Mouse (Mus musculus): ENCODE data around the gene Hexdc.

Hexdc gene

GRCm38 (mm10) chr11:121228129-121229017 is 24.1 kb downstream of the Hexdc start:
- no peak for DNase-seq

- peak; percentile 55 for DNase-seq
Measured at GRCm38 (mm10) chr11:121229018-121229439, 24.8 kb downstream of the Hexdc start, which contains the start of gene Cybc1. TSS of gene Cybc1 (minus strand) at chr11:121229322.

- DNase-seq = no peak
Measured at GRCm38 (mm10) chr11:121231191-121231590, 27.0 kb downstream of the Hexdc start.

- DNase-seq = no peak
Measured at GRCm38 (mm10) chr11:121231628-121232291, 27.5 kb downstream of the Hexdc start.

GRCm38 (mm10) chr11:121232706-121233105 is 28.5 kb downstream of the Hexdc start:
- no peak for DNase-seq

- DNase-seq = peak; percentile 44
Measured at GRCm38 (mm10) chr11:121235475-121236238, 31.4 kb downstream of the Hexdc start.

- DNase-seq = peak; percentile 93
Measured at GRCm38 (mm10) chr11:121236564-121237344, 32.5 kb downstream of the Hexdc start, which contains the start of gene Narf. TSS of gene Narf (plus strand) at chr11:121237253.

- DNase-seq = peak; percentile 32
Measured at GRCm38 (mm10) chr11:121237345-121238128, 33.3 kb downstream of the Hexdc start.

GRCm38 (mm10) chr11:121239669-121240068 is 35.4 kb downstream of the Hexdc start:
- no peak for DNase-seq

- DNase-seq = no peak
Measured at GRCm38 (mm10) chr11:121250196-121250595, 46.0 kb downstream of the Hexdc start.

- DNase-seq = peak; percentile 96
Measured at GRCm38 (mm10) chr11:121259160-121260100, 55.2 kb downstream of the Hexdc start, which contains the start of gene Foxk2. TSS of gene Foxk2 (plus strand) at chr11:121259990.

- peak; percentile 26 for DNase-seq
Measured at GRCm38 (mm10) chr11:121260211-121260906, 56.1 kb downstream of the Hexdc start.

GRCm38 (mm10) chr11:121261074-121261473 is 56.8 kb downstream of the Hexdc start:
- no peak for DNase-seq

Data from right cerebral cortex, postnatal 4 days (tissue).